Mouse (Mus musculus) olfactory bulb, adult 2 months (tissue): ENCODE measurements at regions not wholly inside any gene's neighbourhood (a gene's known extent, or its start where the extent isn't known, plus 50 kb on each side); places are given as distances from the start of the nearest gene placed in this dataset.

Experiments used
- CTCF ChIP-seq: fragments of 200-500 bp; IDR thresholded peaks from 2 replicates; pipeline ENCODE4 v1.5.1; 2012; ENCODE audit warnings: low read depth, mild to moderate bottlenecking, low read length, moderate library complexity; ENCODE audit not compliant: insufficient read depth
- POLR2A ChIP-seq: fragments of 200-500 bp; IDR thresholded peaks from 2 replicates; pipeline ENCODE4 v1.6.1; 2012; ENCODE audit warnings: mild to moderate bottlenecking, low read depth, low read length, moderate library complexity; ENCODE audit not compliant: insufficient read depth

GRCm38 (mm10) chr16:76938128-76938527, 75.4 kb upstream of the Usp25 start:
- TF ChIP-seq POLR2A (no peak), CTCF (no peak)
